Mouse (Mus musculus) layer of hippocampus, postnatal 25 days (tissue): ENCODE measurements around the gene Txndc17. TPM values are rescaled to one million over a fixed set of nuclear protein-coding genes. Genes with fewer than 3 reads are reported as not detected.
"Not testable (repeated sequence)": the region's sequence is repeated elsewhere in the genome, so short reads cannot be mapped to it uniquely, and the experiment has no call there.

Experiments
- DNase-seq, 2 experiments: peaks; one replicate each; pipeline ENCODE4 v3.0.0; 2022; ENCODE audit warnings: mixed read lengths in 2 of 2, low spot score in 1 of 2; ENCODE audit errors: extremely low spot score in 1 of 2
- total RNA-seq, 2 experiments: library from RNA; stranded (reverse); gene quantifications; 2 replicates each; pipeline ENCODE4 v1.2.3; 2021

The Txndc17 gene
- total RNA-seq = 10 to 100 TPM; 31.8 to 36.8 TPM

GRCm38 (mm10) chr11:72207204-72207833, at the start of gene Txndc17, which contains the start of gene 4933427D14Rik:
TSS of gene Txndc17 (plus strand) at chr11:72207547.
TSS of gene 4933427D14Rik (minus strand) at chr11:72207459.
- peak; percentile 75 to 77 for DNase-seq

- no peak for DNase-seq
Observed at GRCm38 (mm10) chr11:72163198-72163597, 44.1 kb upstream of the Txndc17 start.

- no peak for DNase-seq
Observed at GRCm38 (mm10) chr11:72169871-72170270, 37.5 kb upstream of the Txndc17 start.

- DNase-seq = not testable (repeated sequence)
Observed at GRCm38 (mm10) chr11:72171906-72172305, 35.4 kb upstream of the Txndc17 start.

- DNase-seq = no peak
Observed at GRCm38 (mm10) chr11:72173506-72173905, 33.8 kb upstream of the Txndc17 start.

- DNase-seq = no peak
Observed at GRCm38 (mm10) chr11:72174721-72175120, 32.6 kb upstream of the Txndc17 start.

- no peak for DNase-seq
Observed at GRCm38 (mm10) chr11:72175966-72176365, 31.4 kb upstream of the Txndc17 start.

GRCm38 (mm10) chr11:72176553-72176952, 30.8 kb upstream of the Txndc17 start:
- no peak for DNase-seq

GRCm38 (mm10) chr11:72180556-72180955, 26.8 kb upstream of the Txndc17 start:
- DNase-seq = no peak

GRCm38 (mm10) chr11:72181136-72181535, 26.2 kb upstream of the Txndc17 start:
- no peak for DNase-seq

- DNase-seq = no peak
Observed at GRCm38 (mm10) chr11:72184252-72184651, 23.1 kb upstream of the Txndc17 start.

- no peak for DNase-seq
Observed at GRCm38 (mm10) chr11:72190857-72191256, 16.5 kb upstream of the Txndc17 start.

- no peak for DNase-seq
Observed at GRCm38 (mm10) chr11:72194259-72194658, 13.1 kb upstream of the Txndc17 start.

- DNase-seq = no peak
Observed at GRCm38 (mm10) chr11:72196506-72196905, 10.8 kb upstream of the Txndc17 start.

- no peak for DNase-seq
Observed at GRCm38 (mm10) chr11:72203440-72203839, 3.9 kb upstream of the Txndc17 start.

- DNase-seq = no peak
Observed at GRCm38 (mm10) chr11:72205256-72205655, 2.1 kb upstream of the Txndc17 start.

GRCm38 (mm10) chr11:72206341-72207203, 775 bp upstream of the Txndc17 start, which contains the start of gene Gm43951:
TSS of gene Gm43951 (minus strand) at chr11:72206840.
- peak in 1 of 2 experiments; percentile 40 for DNase-seq

GRCm38 (mm10) chr11:72207834-72208377, 559 bp downstream of the Txndc17 start:
- DNase-seq = no peak

- peak; percentile 81 to 88 for DNase-seq
Observed at GRCm38 (mm10) chr11:72214591-72215409, 7.5 kb downstream of the Txndc17 start.

- peak; percentile 63 to 71 for DNase-seq
Observed at GRCm38 (mm10) chr11:72215410-72215797, 8.1 kb downstream of the Txndc17 start, which contains the start of gene Med31. TSS of gene Med31 (minus strand) at chr11:72215592.
